Mouse (Mus musculus): ENCODE data around the gene Opa1.

Opa1 gene

DNA sequence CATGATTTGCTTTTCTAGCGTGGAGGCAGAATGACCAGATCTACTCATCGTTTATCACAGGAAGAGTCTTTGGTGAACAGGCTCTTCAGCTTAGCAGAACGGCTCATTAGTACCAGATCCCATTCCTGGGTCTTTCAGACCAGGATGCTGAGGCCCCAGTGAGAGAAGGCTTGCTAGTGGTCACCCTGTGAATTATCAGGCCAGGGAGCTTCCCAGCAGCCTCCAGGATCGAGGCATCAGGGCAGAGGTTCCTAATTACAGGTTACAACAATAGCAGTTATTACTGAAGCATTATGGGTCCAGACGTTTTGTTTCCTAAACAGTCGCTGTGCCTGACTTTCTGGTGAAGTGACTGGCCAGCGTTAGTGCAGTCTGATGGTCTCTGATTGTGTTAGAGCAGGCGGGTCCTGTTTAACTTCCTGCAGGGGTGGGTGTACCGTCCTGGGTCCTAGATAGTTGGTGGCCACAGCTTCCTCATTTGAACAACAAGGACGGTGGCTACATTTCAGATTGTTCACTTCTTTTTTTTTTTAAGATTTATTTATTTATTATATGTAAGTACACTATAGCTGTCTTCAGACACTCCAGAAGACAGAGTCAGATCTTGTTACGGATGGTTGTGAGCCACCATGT lies 110.2 kb downstream of the Opa1 start:
- no peak for DNase-seq (ENCODE audit: low read depth)

DNA sequence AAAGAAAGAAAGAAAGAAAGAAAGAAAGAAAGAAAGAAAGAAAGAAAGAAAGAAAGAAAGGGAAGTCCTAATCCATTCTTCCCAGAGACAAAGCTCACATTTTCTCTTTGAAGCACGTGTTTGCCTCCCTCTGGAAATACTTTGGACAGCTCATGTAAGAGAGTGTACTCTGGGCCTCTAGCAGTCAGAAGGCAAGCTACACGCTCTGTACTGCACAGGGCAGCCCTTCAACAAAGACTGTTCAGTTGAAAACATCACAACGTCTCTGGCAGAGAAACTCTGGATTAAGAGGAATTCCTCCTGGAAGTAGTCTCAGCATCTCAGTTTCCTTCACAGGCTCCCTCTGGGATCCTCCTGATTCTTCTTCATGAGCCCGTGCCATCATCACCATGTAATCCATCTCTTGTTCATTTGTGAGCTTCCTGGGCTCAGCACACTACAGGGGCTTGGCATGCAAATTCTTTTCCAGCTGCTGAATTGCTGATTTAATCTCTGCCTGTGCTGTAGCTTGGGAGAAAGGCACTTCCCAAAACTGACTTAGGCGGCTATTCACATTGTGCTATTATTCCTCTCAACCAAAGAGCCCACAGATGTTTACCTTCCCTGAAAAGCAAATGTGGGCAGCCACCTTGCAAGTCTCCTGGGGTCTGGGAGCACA lies 114.0 kb downstream of the Opa1 start:
- no peak for DNase-seq (ENCODE audit: low read depth)

DNA sequence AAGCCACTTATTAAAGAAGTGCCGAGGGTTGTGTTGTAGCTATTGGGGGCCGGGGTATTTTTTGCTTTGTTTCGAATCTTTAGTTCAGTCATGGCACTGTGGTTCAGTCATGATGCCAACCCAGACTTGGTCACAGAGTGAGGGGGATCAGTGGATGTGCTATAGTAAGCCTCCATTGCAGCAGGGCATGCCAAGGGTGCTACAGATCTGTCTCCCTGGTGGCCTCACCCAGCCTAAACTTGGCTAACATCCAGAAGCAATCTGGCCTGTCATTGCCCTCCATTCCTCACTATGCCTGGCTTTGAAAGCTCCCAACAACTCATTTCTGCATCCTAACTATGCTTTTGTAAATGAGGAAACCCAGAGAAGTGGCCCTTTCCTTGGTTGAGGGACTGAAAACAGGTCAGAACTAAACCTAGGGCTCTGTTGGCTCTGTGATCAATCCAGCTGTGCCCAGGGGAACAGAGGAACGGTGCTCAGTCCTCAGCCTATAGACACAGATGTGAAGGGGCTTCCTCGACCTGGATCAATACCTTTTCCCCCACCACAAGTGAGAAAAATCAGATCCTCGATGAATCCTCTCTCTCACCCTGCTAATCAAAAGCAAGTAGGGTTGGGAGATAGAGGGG lies 114.8 kb downstream of the Opa1 start:
- DNase-seq (ENCODE audit: low read depth) = no peak

DNA sequence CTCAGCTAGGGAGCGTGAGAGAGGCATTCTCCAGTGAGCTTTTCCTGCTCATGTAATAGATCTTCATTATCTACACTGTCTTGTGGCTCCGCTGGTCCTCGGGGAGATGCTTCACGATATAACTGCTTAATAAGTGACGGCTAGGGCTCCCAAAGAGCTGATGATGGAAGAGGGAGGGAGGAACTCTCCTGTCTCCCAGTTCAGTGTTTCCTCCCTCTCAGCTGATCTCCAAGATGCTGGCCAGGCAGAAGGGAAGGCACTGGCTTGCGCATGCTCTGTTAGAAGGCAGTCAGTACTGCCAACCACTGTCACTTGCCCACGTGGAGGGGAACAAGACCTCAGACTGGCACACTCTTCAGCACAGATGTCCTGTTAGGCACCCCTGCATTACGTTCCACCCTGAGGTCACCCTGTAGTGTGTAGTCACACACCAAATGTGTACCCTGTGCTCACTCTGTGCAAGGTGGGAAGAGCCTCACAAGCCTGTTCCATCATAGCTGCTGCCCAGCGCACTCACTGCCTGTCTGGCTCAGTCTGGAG lies 115.4 kb downstream of the Opa1 start:
- DNase-seq (ENCODE audit: low read depth) = no peak
